Mouse (Mus musculus) C2C12 (cell line): ENCODE data around the gene Lrrc23. TPM values are rescaled to one million over a fixed set of nuclear protein-coding genes. Genes with fewer than 3 reads are reported as not detected.

Experiments used
- H3K27me3 ChIP-seq: one replicate; pipeline ENCODE4 v1.6.1; 2011; ENCODE audit not compliant: control insufficient read depth, insufficient read depth, insufficient read length
- H3K36me3 ChIP-seq: one replicate; pipeline ENCODE4 v1.6.1; 2011; ENCODE audit not compliant: control insufficient read depth, insufficient read depth
- H3K4me3 ChIP-seq: one replicate; pipeline ENCODE4 v1.5.1; 2011; ENCODE audit warnings: mild to moderate bottlenecking, control low read depth; ENCODE audit not compliant: poor library complexity, insufficient read depth, severe bottlenecking
- H3K79me2 ChIP-seq: one replicate; pipeline ENCODE4 v1.6.1; 2011; ENCODE audit not compliant: control insufficient read depth, insufficient read depth
- H3K79me3 ChIP-seq: one replicate; pipeline ENCODE4 v1.6.1; 2011; ENCODE audit warnings: low read depth, control low read depth
- H3ac ChIP-seq: one replicate; pipeline ENCODE3; 2011; ENCODE audit warnings: low read depth; ENCODE audit not compliant: control insufficient read depth, insufficient read length
- CEBPB ChIP-seq: IDR thresholded peaks from one replicate; pipeline ENCODE4 v1.6.1; 2011; ENCODE audit warnings: low read depth, mild to moderate bottlenecking, control low read depth, moderate library complexity
- CTCF ChIP-seq: IDR thresholded peaks from one replicate; pipeline ENCODE4 v1.5.1; 2011; ENCODE audit not compliant: control insufficient read depth, insufficient read depth, insufficient read length
- FOSL1 ChIP-seq: IDR thresholded peaks from one replicate; pipeline ENCODE4 v1.8.0; 2011; ENCODE audit warnings: mild to moderate bottlenecking, low read length; ENCODE audit not compliant: poor library complexity, insufficient read depth, severe bottlenecking
- MAX ChIP-seq: IDR thresholded peaks from one replicate; pipeline ENCODE4 v1.6.1; 2011; ENCODE audit warnings: mild to moderate bottlenecking, control low read depth
- MYOD1 ChIP-seq: IDR thresholded peaks from one replicate; pipeline ENCODE4 v1.6.1; 2011; ENCODE audit warnings: low read depth; ENCODE audit not compliant: control insufficient read depth, insufficient read length
- MYOG ChIP-seq: IDR thresholded peaks from one replicate; pipeline ENCODE4 v1.6.1; 2011; ENCODE audit not compliant: control insufficient read depth, insufficient read length; ENCODE audit errors: extremely low read depth
- USF1 ChIP-seq: IDR thresholded peaks from one replicate; pipeline ENCODE4 v1.6.1; 2011; ENCODE audit warnings: low read depth, mild to moderate bottlenecking, control low read depth, moderate library complexity
- polyA plus RNA-seq: library from polyadenylated mRNA; unstranded; fragments of >200 nt; fragmentation: generic; extraction: Trizol; gene quantifications from one replicate; pipeline ENCODE4 v1.2.1, GENCODE M21; 2012; ENCODE audit warnings: missing spikeins

The Lrrc23 gene
- polyA plus RNA-seq, 1 experiment, result 0.13 TPM

DNA sequence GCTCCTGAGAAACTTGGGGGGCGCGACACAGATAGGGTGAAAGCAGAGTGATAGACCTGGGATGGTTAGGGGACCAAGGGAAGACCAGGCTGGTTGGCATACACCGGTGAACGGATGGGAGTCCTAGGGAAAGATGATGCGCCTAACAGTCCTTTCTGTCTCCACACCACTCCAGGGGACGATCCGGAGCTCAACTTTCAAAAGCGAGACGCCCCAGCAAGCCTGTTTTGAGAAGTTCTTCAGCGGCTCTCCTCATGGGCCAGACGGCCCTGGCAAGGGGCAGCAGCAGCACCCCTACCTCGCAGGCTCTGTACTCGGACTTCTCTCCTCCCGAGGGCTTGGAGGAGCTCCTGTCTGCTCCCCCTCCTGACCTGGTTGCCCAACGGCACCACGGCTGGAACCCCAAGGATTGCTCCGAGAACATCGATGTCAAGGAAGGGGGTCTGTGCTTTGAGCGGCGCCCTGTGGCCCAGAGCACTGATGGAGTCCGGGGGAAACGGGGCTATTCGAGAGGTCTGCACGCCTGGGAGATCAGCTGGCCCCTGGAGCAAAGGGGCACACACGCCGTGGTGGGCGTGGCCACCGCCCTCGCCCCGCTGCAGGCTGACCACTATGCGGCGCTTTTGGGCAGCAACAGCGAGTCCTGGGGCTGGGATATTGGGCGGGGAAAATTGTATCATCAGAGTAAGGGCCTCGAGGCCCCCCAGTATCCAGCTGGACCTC, 29.7 kb upstream of the Lrrc23 start:
- peak overlapping the region; percentile 66 for H3ac ChIP-seq
- peaks cover 32% of the 10 kb centered on the region for H3K36me3 ChIP-seq
- H3K79me3 ChIP-seq, result peaks cover 31% of the 10 kb centered on the region
- peaks cover 38% of the 10 kb centered on the region for H3K79me2 ChIP-seq
- peak overlapping the region; percentile 49 for H3K4me3 ChIP-seq
- H3K27me3 ChIP-seq, result no peaks in the 10 kb centered on the region
- TF ChIP-seq MAX, result peak; percentile 35
- no peak for TF ChIP-seq FOSL1
- peak; percentile 95 for TF ChIP-seq CTCF

GRCm38 (mm10) chr6:124808358-124809012, 29.0 kb upstream of the Lrrc23 start, which contains the start of gene Spsb2:
TSS of gene Spsb2 (plus strand) at chr6:124808661.
- H3K79me2 ChIP-seq, result peaks cover 33% of the 10 kb centered on the region
- H3K36me3 ChIP-seq, result peaks cover 32% of the 10 kb centered on the region
- H3K27me3 ChIP-seq, result no peaks in the 10 kb centered on the region
- TF ChIP-seq FOSL1 (no peak), CEBPB (no peak), MYOG (no peak), MYOD1 (peak; percentile 48), USF1 (no peak), CTCF (no peak), MAX (peak; percentile 40)
- H3K79me3 ChIP-seq, result peaks cover 29% of the 10 kb centered on the region
- H3K4me3 ChIP-seq, result peak within 1 kb of the TSS; percentile 49
- peak within 1 kb of the TSS; percentile 66 for H3ac ChIP-seq

- TF ChIP-seq CEBPB, result no peak
- no peak for TF ChIP-seq MAX
- TF ChIP-seq USF1, result no peak
- TF ChIP-seq MYOG, result no peak
- no peak for TF ChIP-seq MYOD1
- TF ChIP-seq CTCF, result no peak
- TF ChIP-seq FOSL1, result no peak
- Histone ChIP-seq H3K27me3 (no peaks in the 10 kb centered on the region), H3K79me2 (peaks cover 28% of the 10 kb centered on the region), H3K36me3 (peaks cover 32% of the 10 kb centered on the region), H3ac (no peak overlapping the region), H3K4me3 (no peak overlapping the region), H3K79me3 (peaks cover 23% of the 10 kb centered on the region)
These were observed 28.4 kb upstream of the Lrrc23 start for GRCm38 (mm10) chr6:124807986-124808357.

DNA sequence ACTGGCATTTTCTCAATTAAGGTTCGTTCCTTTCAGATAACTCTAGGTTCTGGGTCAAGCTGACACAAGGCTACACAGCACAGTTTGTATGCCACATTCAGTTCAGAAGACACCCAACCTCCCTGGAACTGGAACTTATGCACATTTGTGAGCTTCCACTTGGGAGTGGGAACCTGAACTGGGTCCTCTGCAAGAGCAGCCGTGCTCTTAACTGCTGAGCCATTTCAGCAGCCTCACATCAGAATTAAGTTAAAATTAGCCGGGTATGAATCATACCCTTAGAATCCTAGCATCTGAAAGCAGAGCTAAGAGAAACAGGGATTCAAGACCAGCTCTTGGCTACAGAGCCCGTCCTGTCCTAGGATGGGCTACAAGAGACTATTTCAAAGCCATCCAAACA, 27.8 kb upstream of the Lrrc23 start:
- peaks cover 17% of the 10 kb centered on the region for H3K79me3 ChIP-seq
- H3ac ChIP-seq, result no peak overlapping the region
- H3K79me2 ChIP-seq, result peaks cover 22% of the 10 kb centered on the region
- no peaks in the 10 kb centered on the region for H3K27me3 ChIP-seq
- H3K4me3 ChIP-seq, result no peak overlapping the region
- no peak for TF ChIP-seq FOSL1
- peaks cover 27% of the 10 kb centered on the region for H3K36me3 ChIP-seq

DNA sequence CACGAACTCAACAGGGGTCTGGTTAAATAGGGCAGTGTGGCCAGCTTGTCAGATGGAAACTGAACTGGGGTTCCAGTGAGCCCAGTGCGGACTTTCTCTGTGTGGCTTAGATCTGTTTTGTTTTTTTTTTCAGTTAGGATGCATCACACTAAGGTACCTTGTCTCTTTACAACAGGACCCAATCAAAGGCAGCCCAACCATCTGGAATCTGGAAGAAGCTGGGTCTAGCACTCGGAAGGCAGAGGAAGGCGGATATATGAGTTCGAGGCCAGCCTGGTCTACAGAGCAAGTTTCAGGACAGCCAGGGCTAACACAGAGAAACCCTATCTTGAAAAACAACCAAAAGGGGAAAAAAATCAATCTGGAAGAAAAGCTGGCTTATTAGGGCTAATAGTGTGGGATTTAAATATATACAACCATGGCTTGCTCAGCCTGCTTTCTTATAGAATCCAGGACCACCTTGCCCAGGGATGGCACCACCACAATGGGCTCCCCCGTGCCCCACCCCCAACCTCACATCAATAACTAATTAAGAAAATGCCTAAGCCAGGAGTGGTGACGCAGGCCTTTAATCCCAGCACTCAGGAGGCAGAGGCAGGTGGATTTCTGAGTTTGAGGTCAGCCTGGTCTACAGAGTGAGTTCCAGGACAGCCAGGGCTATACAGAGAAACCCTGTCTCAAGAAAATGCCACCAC, 27.1 kb upstream of the Lrrc23 start:
- TF ChIP-seq USF1 (no peak), CTCF (no peak), MAX (no peak), CEBPB (no peak), FOSL1 (no peak), MYOD1 (no peak), MYOG (no peak)
- no peak overlapping the region for H3ac ChIP-seq
- H3K27me3 ChIP-seq, result no peaks in the 10 kb centered on the region
- H3K36me3 ChIP-seq, result peaks cover 20% of the 10 kb centered on the region
- H3K79me3 ChIP-seq, result peaks cover 10% of the 10 kb centered on the region
- H3K79me2 ChIP-seq, result peaks cover 14% of the 10 kb centered on the region
- H3K4me3 ChIP-seq, result no peak overlapping the region
